Mouse (Mus musculus): ENCODE data around the gene Mlx. TPM values are rescaled to one million over a fixed set of nuclear protein-coding genes. Genes with fewer than 3 reads are reported as not detected.

Mlx gene
- polyA plus RNA-seq, 1 experiment from 2014 or later, result 40.6 TPM

DNA sequence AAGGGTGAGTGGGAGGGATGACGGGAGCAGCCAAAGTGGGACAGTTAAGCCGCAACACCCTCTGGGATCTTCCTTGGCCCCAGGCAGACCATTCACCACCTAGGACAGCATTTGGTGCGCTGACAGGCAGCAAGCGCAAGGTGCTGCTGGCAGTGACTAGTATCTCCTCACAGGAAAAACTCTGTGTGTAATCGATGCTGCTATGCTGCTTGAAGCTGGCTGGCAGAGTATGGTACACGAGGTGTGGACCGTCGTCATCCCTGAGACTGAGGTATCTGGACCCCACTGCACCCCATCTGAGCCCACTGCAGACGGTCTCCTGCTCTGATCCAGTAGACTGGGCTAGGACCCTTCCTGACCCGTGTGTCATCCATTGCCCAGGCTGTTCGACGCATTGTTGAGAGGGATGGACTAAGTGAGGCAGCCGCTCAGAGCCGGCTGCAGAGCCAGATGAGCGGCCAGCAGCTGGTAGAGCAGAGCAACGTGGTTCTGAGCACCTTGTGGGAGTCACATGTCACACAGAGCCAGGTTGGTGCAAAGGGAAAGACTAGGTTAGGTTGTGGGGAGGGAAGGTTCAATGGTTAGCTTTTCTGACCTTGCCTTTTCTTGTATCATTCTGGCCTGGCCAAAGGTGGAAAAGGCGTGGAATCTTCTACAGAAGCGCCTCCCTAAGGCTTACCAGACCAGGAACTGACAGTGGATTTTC is 1.3 kb upstream of the Mlx start:
- peak; percentile 6 for DNase-seq (ENCODE audit: low spot score)
- Histone ChIP-seq H3K27ac (replicated peaks) (no peak overlapping the region; the same call in 1 of the 2 replicates), H3K27me3 (replicated peaks; ENCODE audit: low read depth, poor library complexity, severe bottlenecking) (peaks cover 12% of the 10 kb centered on the region)

DNA sequence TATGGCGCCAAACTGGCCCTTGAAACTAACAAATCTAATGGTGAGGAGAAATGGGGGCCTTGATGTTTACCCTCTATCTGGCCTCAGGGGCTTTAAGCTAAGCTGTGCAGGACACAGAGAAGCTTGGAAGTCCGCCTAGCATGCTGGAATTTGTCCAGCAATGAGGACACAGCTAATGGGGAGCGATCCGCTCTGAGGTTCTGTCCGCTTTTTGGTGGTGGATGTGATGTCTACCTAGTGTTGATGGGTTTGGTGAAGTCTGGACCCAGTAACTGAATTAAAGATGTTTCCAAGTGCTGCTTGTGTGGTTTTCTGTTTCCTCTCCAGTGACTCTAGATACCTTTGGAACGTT is 778 bp upstream of the Mlx start:
- peak overlapping the region; percentile 85; the same call in 1 of the 2 replicates for H3K27ac ChIP-seq (replicated peaks)
- WGBS, result 87% methylated on average over 6 of the region's 6 CpGs
- H3K4me1 ChIP-seq, result peaks cover 58% of the 10 kb centered on the region
- no peaks in the 10 kb centered on the region for H3K9me3 ChIP-seq
- peaks cover 6% of the 10 kb centered on the region for H3K27me3 ChIP-seq (replicated peaks; ENCODE audit: low read depth, poor library complexity, severe bottlenecking)
- H3K36me3 ChIP-seq (replicated peaks), result peaks cover 50% of the 10 kb centered on the region
- peak overlapping the region; percentile 78 for H3K4me3 ChIP-seq
- no peak for DNase-seq (ENCODE audit: low spot score)

More for the DNA sequence above, 1.3 kb upstream of the Mlx start:
- peaks cover 58% of the 10 kb centered on the region for H3K4me1 ChIP-seq
- H3K4me3 ChIP-seq, result peak overlapping the region; percentile 78
- peaks cover 45% of the 10 kb centered on the region for H3K36me3 ChIP-seq (replicated peaks)
- H3K9me3 ChIP-seq, result no peaks in the 10 kb centered on the region
- WGBS, result 92% methylated on average over 18 of the region's 18 CpGs

DNA sequence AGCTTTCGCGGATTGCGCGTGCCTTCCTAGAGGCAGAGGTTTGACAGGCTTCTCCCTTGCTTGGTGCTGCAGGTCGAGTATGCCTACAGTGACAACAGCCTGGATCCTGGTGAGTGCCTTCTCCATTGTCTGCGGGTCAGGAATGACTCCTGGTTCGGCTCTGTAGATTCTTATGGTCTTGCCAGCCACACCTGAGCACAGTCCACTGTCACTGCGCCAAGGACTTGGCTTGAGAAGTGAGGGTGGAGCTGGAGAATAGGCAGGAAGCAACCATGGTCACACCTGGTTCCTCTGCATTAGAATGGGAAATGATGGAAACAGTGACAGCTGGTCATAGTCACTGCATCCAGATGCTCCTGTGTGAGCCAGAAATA is 592 bp downstream of the Mlx start:
- DNase-seq (ENCODE audit: low spot score), result no peak
- WGBS, result 8% methylated on average over 8 of the region's 8 CpGs
- Histone ChIP-seq H3K27ac (replicated peaks) (peak overlapping the region; percentile 85), H3K27me3 (replicated peaks; ENCODE audit: low read depth, poor library complexity, severe bottlenecking) (no peaks in the 10 kb centered on the region), H3K9me3 (no peaks in the 10 kb centered on the region), H3K4me3 (peak overlapping the region; percentile 78), H3K4me1 (peaks cover 51% of the 10 kb centered on the region), H3K36me3 (replicated peaks) (peaks cover 64% of the 10 kb centered on the region)

GRCm38 (mm10) chr11:101089931-101090330 is 2.9 kb downstream of the Mlx start:
- Histone ChIP-seq H3K4me1 (peaks cover 48% of the 10 kb centered on the region), H3K9me3 (no peaks in the 10 kb centered on the region), H3K27me3 (replicated peaks; ENCODE audit: low read depth, poor library complexity, severe bottlenecking) (no peaks in the 10 kb centered on the region), H3K27ac (replicated peaks) (no peak overlapping the region), H3K4me3 (no peak overlapping the region; the same call in 1 of the 2 replicates), H3K36me3 (replicated peaks) (peaks cover 69% of the 10 kb centered on the region)
- 89% methylated on average over 1 of the region's 1 CpGs for WGBS
- DNase-seq (ENCODE audit: low spot score), result peak; percentile 5

DNA sequence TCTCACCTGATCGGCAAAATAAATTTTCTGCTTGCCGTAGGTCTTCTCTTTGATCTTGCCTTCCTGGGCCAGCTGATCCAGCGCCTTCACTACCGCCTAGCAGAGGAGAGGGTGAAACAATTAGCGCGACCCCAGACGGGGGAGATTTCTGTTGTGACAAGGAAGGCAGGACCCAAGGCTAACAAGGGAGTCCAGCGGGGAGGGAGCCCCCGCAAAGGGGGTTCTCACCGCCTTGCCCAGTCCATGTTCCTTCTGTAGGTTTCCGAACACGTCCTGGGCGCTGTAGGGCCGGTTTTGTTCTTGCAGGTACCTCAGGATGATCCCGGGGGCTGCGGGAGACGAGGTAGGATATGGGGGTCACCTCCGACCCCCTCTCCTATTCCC is 7.8 kb downstream of the Mlx start:
- Histone ChIP-seq H3K27ac (replicated peaks) (peak overlapping the region; percentile 91), H3K36me3 (replicated peaks) (peaks cover 77% of the 10 kb centered on the region), H3K27me3 (replicated peaks; ENCODE audit: low read depth, poor library complexity, severe bottlenecking) (no peaks in the 10 kb centered on the region), H3K9me3 (no peaks in the 10 kb centered on the region), H3K4me1 (peaks cover 21% of the 10 kb centered on the region), H3K4me3 (peak overlapping the region; percentile 84)
- WGBS, result under 1% methylated on average over 18 of the region's 18 CpGs
- DNase-seq (ENCODE audit: low spot score), result no peak

DNA sequence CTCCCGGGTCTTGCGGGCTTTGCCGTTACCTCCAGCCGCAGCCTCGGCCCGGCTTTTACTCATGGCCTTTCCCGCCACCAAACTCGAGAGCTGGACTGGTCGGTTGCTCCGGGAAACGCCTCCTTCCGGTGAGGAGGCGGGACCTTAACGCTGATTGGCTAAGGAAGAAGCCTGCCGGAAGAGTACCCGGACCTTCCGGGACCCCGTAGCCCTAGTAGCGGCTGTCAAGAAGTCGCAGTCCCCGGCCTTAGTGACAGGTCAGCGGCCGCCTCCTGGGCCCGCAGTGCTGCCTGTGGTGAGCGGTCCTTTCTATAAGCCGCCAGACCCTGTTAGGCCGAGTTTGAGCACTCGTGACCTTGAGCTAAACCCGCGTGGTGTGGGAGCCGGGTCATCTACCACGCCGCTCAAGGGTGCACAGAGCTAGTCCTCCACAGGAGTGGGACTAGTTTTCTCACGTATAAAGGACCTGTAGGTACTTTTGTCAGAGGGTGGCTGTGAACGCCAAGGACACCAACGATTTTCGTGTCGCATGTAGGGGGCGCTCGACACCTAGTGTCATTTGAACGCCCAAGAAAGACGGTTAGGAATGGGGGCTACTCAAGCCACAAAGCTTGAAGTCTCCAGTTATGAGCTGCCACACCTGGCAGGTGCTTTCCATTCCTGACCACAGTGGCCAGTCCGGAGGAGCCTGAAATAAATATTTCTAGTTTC is 8.4 kb downstream of the Mlx start, which contains the start of gene Psmc3ip:
Gene Psmc3ip, minus strand, starts transcription at position 123 of the 711 bp plus-strand sequence.
- Histone ChIP-seq H3K4me1 (peaks cover 21% of the 10 kb centered on the region), H3K36me3 (replicated peaks) (peaks cover 77% of the 10 kb centered on the region), H3K27ac (replicated peaks) (peak within 1 kb of the TSS; percentile 91), H3K9me3 (no peaks in the 10 kb centered on the region), H3K4me3 (peak within 1 kb of the TSS; percentile 84), H3K27me3 (replicated peaks; ENCODE audit: low read depth, poor library complexity, severe bottlenecking) (no peaks in the 10 kb centered on the region)
- DNase-seq (ENCODE audit: low spot score), result peak; percentile 95
- under 1% methylated on average over 43 of the region's 43 CpGs for WGBS

DNA sequence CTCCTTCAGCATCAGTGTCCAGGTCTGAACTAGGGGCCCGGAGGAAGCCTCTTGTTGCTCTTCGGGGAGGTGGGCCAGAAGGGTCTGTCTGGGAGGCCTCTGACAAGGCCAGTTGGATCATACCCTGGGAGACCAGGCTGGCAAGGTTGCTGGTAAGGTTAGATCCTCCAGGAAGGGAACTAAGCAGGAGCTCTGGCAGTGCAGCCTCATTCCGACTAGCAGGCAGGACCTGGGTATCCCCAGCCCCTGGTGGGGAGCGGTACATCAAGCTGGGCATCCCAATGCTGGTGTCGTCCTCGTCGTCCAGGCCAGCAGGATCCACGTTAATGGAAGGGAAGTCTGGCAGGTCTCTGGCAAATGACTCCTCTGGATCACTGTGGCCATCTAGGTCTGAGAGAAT is 11.2 kb downstream of the Mlx start:
- H3K27me3 ChIP-seq (replicated peaks; ENCODE audit: low read depth, poor library complexity, severe bottlenecking), result no peaks in the 10 kb centered on the region
- H3K9me3 ChIP-seq, result no peaks in the 10 kb centered on the region
- H3K27ac ChIP-seq (replicated peaks), result no peak overlapping the region
- no peak for DNase-seq (ENCODE audit: low spot score)
- peaks cover 77% of the 10 kb centered on the region for H3K36me3 ChIP-seq (replicated peaks)
- peaks cover 21% of the 10 kb centered on the region for H3K4me1 ChIP-seq
- 91% methylated on average over 8 of the region's 8 CpGs for whole genome bisulfite sequencing
- no peak overlapping the region for H3K4me3 ChIP-seq

- WGBS, result 93% methylated on average over 5 of the region's 5 CpGs
- no peak overlapping the region for H3K4me3 ChIP-seq
Measured at GRCm38 (mm10) chr11:101103011-101103410, 15.9 kb downstream of the Mlx start.

DNA sequence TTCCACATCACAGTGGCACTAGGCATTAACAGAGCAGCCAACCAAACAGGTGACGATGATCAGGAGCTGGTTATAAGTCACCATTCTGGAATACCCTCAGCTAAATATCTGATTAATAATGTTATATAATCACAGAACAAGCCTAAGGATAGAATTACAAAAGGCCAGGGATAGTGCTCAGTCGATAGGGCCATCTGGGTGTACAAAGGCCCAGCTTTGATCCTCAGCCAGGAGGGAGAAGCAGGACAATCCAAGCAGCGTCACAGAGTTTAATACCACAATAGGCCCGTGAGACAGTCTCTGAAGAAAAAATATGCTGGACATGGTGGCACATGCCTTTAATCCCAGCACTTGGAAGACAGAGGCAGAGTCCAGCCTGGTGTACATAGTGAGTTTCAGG is 22.3 kb downstream of the Mlx start:
- no peaks in the 10 kb centered on the region for H3K4me1 ChIP-seq
- 87% methylated on average over 4 of the region's 4 CpGs for WGBS
- DNase-seq (ENCODE audit: low spot score), result no peak
- peaks cover 34% of the 10 kb centered on the region for H3K36me3 ChIP-seq (replicated peaks)
- H3K27ac ChIP-seq (replicated peaks), result no peak overlapping the region
- H3K27me3 ChIP-seq (replicated peaks; ENCODE audit: low read depth, poor library complexity, severe bottlenecking), result no peaks in the 10 kb centered on the region
- no peaks in the 10 kb centered on the region for H3K9me3 ChIP-seq
- no peak overlapping the region for H3K4me3 ChIP-seq

More at GRCm38 (mm10) chr11:101103011-101103410, 15.9 kb downstream of the Mlx start:
- H3K36me3 ChIP-seq (replicated peaks), result peaks cover 76% of the 10 kb centered on the region
- H3K27me3 ChIP-seq (replicated peaks; ENCODE audit: low read depth, poor library complexity, severe bottlenecking), result no peaks in the 10 kb centered on the region
- H3K27ac ChIP-seq (replicated peaks), result no peak overlapping the region
- H3K4me1 ChIP-seq, result no peaks in the 10 kb centered on the region
- H3K9me3 ChIP-seq, result no peaks in the 10 kb centered on the region
- DNase-seq (ENCODE audit: low spot score), result no peak

DNA sequence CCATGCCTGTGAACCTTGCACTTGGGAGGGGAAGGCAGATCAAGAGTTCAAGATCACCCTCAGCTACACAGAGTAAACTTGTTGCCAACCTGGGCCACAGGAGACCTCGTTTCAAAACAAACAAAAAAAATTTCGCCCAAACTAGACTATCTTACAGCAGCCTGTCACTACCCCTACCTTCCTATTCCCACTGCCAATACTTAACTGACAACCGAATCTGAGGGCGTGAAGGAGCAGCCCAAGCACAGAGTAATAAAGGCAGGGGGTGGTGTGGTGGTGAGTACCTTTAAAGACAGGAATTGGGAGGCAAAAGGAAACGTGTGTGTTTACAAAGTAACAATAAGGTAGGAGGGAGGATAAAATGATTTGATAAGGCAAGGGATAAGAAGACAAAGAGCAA is 23.6 kb downstream of the Mlx start:
- Histone ChIP-seq H3K4me1 (peaks cover 4% of the 10 kb centered on the region), H3K27ac (replicated peaks) (no peak overlapping the region), H3K36me3 (replicated peaks) (peaks cover 28% of the 10 kb centered on the region), H3K9me3 (no peaks in the 10 kb centered on the region), H3K4me3 (no peak overlapping the region), H3K27me3 (replicated peaks; ENCODE audit: low read depth, poor library complexity, severe bottlenecking) (no peaks in the 10 kb centered on the region)
- WGBS, result 71% methylated on average over 5 of the region's 5 CpGs
- no peak for DNase-seq (ENCODE audit: low spot score)

GRCm38 (mm10) chr11:101111178-101111577 is 24.1 kb downstream of the Mlx start:
- H3K27me3 ChIP-seq (replicated peaks; ENCODE audit: low read depth, poor library complexity, severe bottlenecking), result no peaks in the 10 kb centered on the region

DNA sequence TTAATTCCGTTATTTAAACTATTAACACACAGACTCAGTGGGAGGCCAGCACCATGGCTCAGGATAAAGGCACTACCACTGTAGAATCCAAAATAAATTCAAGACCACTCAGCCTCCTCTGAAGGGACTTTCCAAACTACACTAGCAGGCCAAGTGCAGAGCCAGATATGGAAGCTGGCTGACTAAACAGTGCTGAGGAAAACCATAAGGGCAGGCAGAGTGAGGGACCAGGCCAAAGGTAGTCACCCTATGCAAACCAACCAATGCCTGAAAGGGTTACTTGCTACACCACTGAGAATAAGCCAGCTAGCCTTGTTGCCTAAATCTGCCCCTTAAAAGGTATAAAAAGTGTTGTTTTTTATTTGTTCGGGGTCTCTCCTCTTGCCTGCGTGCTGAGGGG is 25.1 kb downstream of the Mlx start:
- 93% methylated on average over 3 of the region's 3 CpGs for WGBS
- no peak overlapping the region for H3K4me3 ChIP-seq
- no peak for DNase-seq (ENCODE audit: low spot score)
- H3K9me3 ChIP-seq, result no peaks in the 10 kb centered on the region
- peaks cover 39% of the 10 kb centered on the region for H3K36me3 ChIP-seq (replicated peaks)
- H3K27me3 ChIP-seq (replicated peaks; ENCODE audit: low read depth, poor library complexity, severe bottlenecking), result no peaks in the 10 kb centered on the region
- H3K27ac ChIP-seq (replicated peaks), result no peak overlapping the region
- peaks cover 8% of the 10 kb centered on the region for H3K4me1 ChIP-seq

More at GRCm38 (mm10) chr11:101111178-101111577, 24.1 kb downstream of the Mlx start:
- peaks cover 8% of the 10 kb centered on the region for H3K4me1 ChIP-seq
- H3K4me3 ChIP-seq, result no peak overlapping the region
- no peaks in the 10 kb centered on the region for H3K9me3 ChIP-seq
- no peak for DNase-seq (ENCODE audit: low spot score)
- WGBS, result 86% methylated on average over 4 of the region's 4 CpGs
- H3K36me3 ChIP-seq (replicated peaks), result peaks cover 33% of the 10 kb centered on the region
- H3K27ac ChIP-seq (replicated peaks), result no peak overlapping the region

- Histone ChIP-seq H3K4me1 (peaks cover 24% of the 10 kb centered on the region), H3K36me3 (replicated peaks) (peaks cover 41% of the 10 kb centered on the region), H3K9me3 (no peaks in the 10 kb centered on the region), H3K4me3 (no peak overlapping the region), H3K27ac (replicated peaks) (no peak overlapping the region), H3K27me3 (replicated peaks; ENCODE audit: low read depth, poor library complexity, severe bottlenecking) (no peaks in the 10 kb centered on the region)
- 69% methylated on average over 2 of the region's 2 CpGs for WGBS
- DNase-seq (ENCODE audit: low spot score), result no peak
Measured at GRCm38 (mm10) chr11:101115564-101115963, 28.5 kb downstream of the Mlx start.
